Mouse (Mus musculus) liver, adult 2 months (tissue): ENCODE data around the gene Gm853. TPM values are rescaled to one million over a fixed set of nuclear protein-coding genes. Genes with fewer than 3 reads are reported as not detected.
A peak's percentile ranks its signal among the peaks of the same experiment; 100 is the strongest.

Experiments
- DNase-seq: peaks from one replicate; pipeline ENCODE4 v3.0.0-alpha.2; 2011; ENCODE audit warnings: low read depth, low spot score; ENCODE audit errors: extremely low read depth
- H3K27ac ChIP-seq: fragments of 200-500 bp; replicated peaks from 2 replicates; pipeline ENCODE4 v1.5.1; 2012; ENCODE audit warnings: low read depth, mild to moderate bottlenecking, control low read depth, inconsistent platforms, low read length; ENCODE audit not compliant: insufficient read depth
- H3K27me3 ChIP-seq: fragments of 200-500 bp; 2 replicates; pipeline ENCODE4 v1.6.1; 2012; ENCODE audit warnings: mild to moderate bottlenecking, moderate library complexity, low read length, inconsistent platforms; ENCODE audit not compliant: control insufficient read depth, insufficient read depth
- H3K36me3 ChIP-seq: fragments of 200-500 bp; 2 replicates; pipeline ENCODE4 v1.6.1; 2012; ENCODE audit warnings: low read length, inconsistent platforms; ENCODE audit not compliant: control insufficient read depth, insufficient read depth
- H3K4me1 ChIP-seq: fragments of 200-500 bp; 2 replicates; pipeline ENCODE4 v1.6.1; 2011; ENCODE audit warnings: low read length; ENCODE audit not compliant: control insufficient read depth, insufficient read depth
- H3K4me3 ChIP-seq: fragments of 200-500 bp; 2 replicates; pipeline ENCODE4 v1.5.1; 2011; ENCODE audit warnings: low read depth, mild to moderate bottlenecking, control low read depth, low read length, moderate library complexity; ENCODE audit not compliant: insufficient read depth
- H3K79me2 ChIP-seq: fragments of 200-500 bp; 2 replicates; pipeline ENCODE4 v1.6.1; 2012; ENCODE audit warnings: inconsistent platforms, mild to moderate bottlenecking, low read length, moderate library complexity; ENCODE audit not compliant: control insufficient read depth, insufficient read depth
- H3K9ac ChIP-seq: fragments of 200-500 bp; 2 replicates; pipeline ENCODE4 v1.6.1; 2012; ENCODE audit warnings: low read depth, mild to moderate bottlenecking, control low read depth, inconsistent platforms, low read length
- CTCF ChIP-seq: fragments of 200-500 bp; IDR thresholded peaks from 2 replicates; pipeline ENCODE4 v1.5.1; 2011; ENCODE audit warnings: low read depth, low read length, control low read depth
- POLR2A ChIP-seq: fragments of 200-500 bp; IDR thresholded peaks from 2 replicates; pipeline ENCODE4 v1.6.1; 2011; ENCODE audit warnings: low read length, control low read depth; ENCODE audit not compliant: insufficient read depth; ENCODE audit errors: extremely low read depth
- WGBS: fragments of 180-500 bp; shearing (Covaris S2); methylation state at CpG from one replicate; pipeline ENCODE4 v1.1.7; 2018; 5-methylcytosine and 5-hydroxymethylcytosine counted together
- polyA plus RNA-seq: library from polyadenylated mRNA; depleted of rRNA; stranded (reverse); fragments of >200 nt; gene quantifications from 2 replicates; pipeline ENCODE4 v1.2.3, GENCODE M21; 2012
- total RNA-seq: library from RNA; depleted of rRNA; stranded (reverse); fragments of >200 nt; gene quantifications from 2 replicates; pipeline ENCODE4 v1.2.3, GENCODE M21; 2014

Gene Gm853
- total and polyA plus RNA-seq, 2 experiments: not detected

GRCm38 (mm10) chr4:130195924-130196323 is 26.3 kb downstream of the Gm853 start:
- no peaks in the 10 kb centered on the region for H3K79me2 ChIP-seq
- no peaks in the 10 kb centered on the region for H3K4me1 ChIP-seq
- TF ChIP-seq CTCF: no peak
- TF ChIP-seq POLR2A: no peak
- no peak overlapping the region for H3K9ac ChIP-seq
- no peaks in the 10 kb centered on the region for H3K36me3 ChIP-seq
- no peak overlapping the region for H3K4me3 ChIP-seq
- 69% methylated on average over 13 of the region's 13 CpGs for WGBS
- DNase-seq: no peak
- no peaks in the 10 kb centered on the region for H3K27me3 ChIP-seq
- no peak overlapping the region for H3K27ac ChIP-seq

- Histone ChIP-seq H3K4me1 (no peaks in the 10 kb centered on the region), H3K9ac (no peak overlapping the region), H3K27ac (no peak overlapping the region), H3K27me3 (no peaks in the 10 kb centered on the region), H3K79me2 (no peaks in the 10 kb centered on the region), H3K36me3 (no peaks in the 10 kb centered on the region), H3K4me3 (no peak overlapping the region)
- 52% methylated on average over 9 of the region's 9 CpGs for WGBS
- no peak for TF ChIP-seq CTCF
- no peak for TF ChIP-seq POLR2A
- no peak for DNase-seq
Observed at GRCm38 (mm10) chr4:130192266-130192665, 29.9 kb downstream of the Gm853 start.

- Histone ChIP-seq H3K9ac (no peak overlapping the region), H3K4me1 (no peaks in the 10 kb centered on the region), H3K79me2 (no peaks in the 10 kb centered on the region), H3K36me3 (no peaks in the 10 kb centered on the region), H3K27me3 (no peaks in the 10 kb centered on the region), H3K4me3 (no peak overlapping the region), H3K27ac (no peak overlapping the region)
- 78% methylated on average over 7 of the region's 7 CpGs for WGBS
- no peak for DNase-seq
- no peak for TF ChIP-seq POLR2A
- TF ChIP-seq CTCF: no peak
Observed at GRCm38 (mm10) chr4:130189606-130190005, 32.6 kb downstream of the Gm853 start.

- Histone ChIP-seq H3K27ac (no peak overlapping the region), H3K36me3 (no peaks in the 10 kb centered on the region), H3K79me2 (no peaks in the 10 kb centered on the region), H3K4me1 (no peaks in the 10 kb centered on the region), H3K9ac (no peak overlapping the region), H3K27me3 (no peaks in the 10 kb centered on the region), H3K4me3 (no peak overlapping the region)
- 2% methylated on average over 13 of the region's 13 CpGs for WGBS
- TF ChIP-seq POLR2A (no peak), CTCF (peak; percentile 99)
- peak; percentile 53 for DNase-seq
Observed at GRCm38 (mm10) chr4:130188806-130189297, 33.3 kb downstream of the Gm853 start.

GRCm38 (mm10) chr4:130186891-130187290 is 35.3 kb downstream of the Gm853 start:
- Histone ChIP-seq H3K4me3 (no peak overlapping the region), H3K27me3 (no peaks in the 10 kb centered on the region), H3K79me2 (no peaks in the 10 kb centered on the region), H3K9ac (no peak overlapping the region), H3K4me1 (peaks cover 3% of the 10 kb centered on the region; the same call in 1 of the 2 replicates), H3K36me3 (no peaks in the 10 kb centered on the region), H3K27ac (no peak overlapping the region)
- 71% methylated on average over 12 of the region's 12 CpGs for WGBS
- TF ChIP-seq CTCF (no peak), POLR2A (no peak)
- no peak for DNase-seq

- H3K27ac ChIP-seq: no peak overlapping the region
- no peak overlapping the region for H3K9ac ChIP-seq
- H3K36me3 ChIP-seq: no peaks in the 10 kb centered on the region
- H3K4me3 ChIP-seq: no peak overlapping the region
- no peaks in the 10 kb centered on the region for H3K27me3 ChIP-seq
- WGBS: 76% methylated on average over 9 of the region's 9 CpGs
- no peak for TF ChIP-seq POLR2A
- no peak for TF ChIP-seq CTCF
- peaks cover 3% of the 10 kb centered on the region for H3K4me1 ChIP-seq
- no peak for DNase-seq
- no peaks in the 10 kb centered on the region for H3K79me2 ChIP-seq
Observed at GRCm38 (mm10) chr4:130186450-130186849, 35.8 kb downstream of the Gm853 start.
